Mouse (Mus musculus) thymus, adult 2 months (tissue): ENCODE measurements around the gene Gm13199.

Experiments
- CTCF ChIP-seq: fragments of 200-500 bp; IDR thresholded peaks from 2 replicates; pipeline ENCODE4 v1.5.1; 2012; ENCODE audit warnings: mild to moderate bottlenecking, control low read depth, low read length, moderate library complexity, borderline replicate concordance; ENCODE audit not compliant: control insufficient read depth, poor library complexity, insufficient read depth; ENCODE audit errors: extremely low read depth
- POLR2A ChIP-seq: fragments of 200-500 bp; IDR thresholded peaks from 2 replicates; pipeline ENCODE4 v1.6.1; 2012; ENCODE audit warnings: mild to moderate bottlenecking, low read length, control low read depth, moderate library complexity; ENCODE audit not compliant: control insufficient read depth, poor library complexity, insufficient read depth; ENCODE audit errors: extremely low read depth

- TF ChIP-seq POLR2A (no peak), CTCF (no peak)
Measured at GRCm38 (mm10) chr2:5867681-5868080, 4.9 kb upstream of the Gm13199 start.
